Mouse (Mus musculus): ENCODE results near the gene Ss18l1. TPM values are rescaled to one million over a fixed set of nuclear protein-coding genes. Genes with fewer than 3 reads are reported as not detected.

Gene Ss18l1
- polyA plus RNA-seq, 1 experiment = 6.7 TPM

- DNase-seq = peak; percentile 99
- TF ChIP-seq CTCF (conservative IDR thresholded peaks at IDR 0.05; ENCODE audit: insufficient read depth, insufficient read length, low read depth, low read length) (no peak), POLR2A (IDR thresholded peaks at IDR 0.05; ENCODE audit: low read depth, low read length) (no peak)
- no peaks in the 10 kb centered on the region for H3K36me3 ChIP-seq (ENCODE audit: control insufficient read depth, insufficient read depth, low read length)
- H3K4me1 ChIP-seq (ENCODE audit: control insufficient read depth, insufficient read depth, low read length) = no peaks in the 10 kb centered on the region; the same call in 1 of the 2 replicates
- no peaks in the 10 kb centered on the region for H3K27me3 ChIP-seq (replicated peaks; ENCODE audit: control insufficient read depth, insufficient read depth, low read length)
- H3K4me3 ChIP-seq (ENCODE audit: insufficient read depth, low read depth, low read length) = peak within 1 kb of the TSS; percentile 96
- peak within 1 kb of the TSS; percentile 83 for H3K27ac ChIP-seq (ENCODE audit: insufficient read depth, low read depth, low read length)
- under 1% methylated on average over 79 of the region's 80 CpGs for WGBS
Observed at GRCm38 (mm10) chr2:180024401-180025098, 17.8 kb upstream of the Ss18l1 start, which contains the start of gene Lsm14b. TSS of gene Lsm14b (plus strand) at chr2:180024987.

DNA sequence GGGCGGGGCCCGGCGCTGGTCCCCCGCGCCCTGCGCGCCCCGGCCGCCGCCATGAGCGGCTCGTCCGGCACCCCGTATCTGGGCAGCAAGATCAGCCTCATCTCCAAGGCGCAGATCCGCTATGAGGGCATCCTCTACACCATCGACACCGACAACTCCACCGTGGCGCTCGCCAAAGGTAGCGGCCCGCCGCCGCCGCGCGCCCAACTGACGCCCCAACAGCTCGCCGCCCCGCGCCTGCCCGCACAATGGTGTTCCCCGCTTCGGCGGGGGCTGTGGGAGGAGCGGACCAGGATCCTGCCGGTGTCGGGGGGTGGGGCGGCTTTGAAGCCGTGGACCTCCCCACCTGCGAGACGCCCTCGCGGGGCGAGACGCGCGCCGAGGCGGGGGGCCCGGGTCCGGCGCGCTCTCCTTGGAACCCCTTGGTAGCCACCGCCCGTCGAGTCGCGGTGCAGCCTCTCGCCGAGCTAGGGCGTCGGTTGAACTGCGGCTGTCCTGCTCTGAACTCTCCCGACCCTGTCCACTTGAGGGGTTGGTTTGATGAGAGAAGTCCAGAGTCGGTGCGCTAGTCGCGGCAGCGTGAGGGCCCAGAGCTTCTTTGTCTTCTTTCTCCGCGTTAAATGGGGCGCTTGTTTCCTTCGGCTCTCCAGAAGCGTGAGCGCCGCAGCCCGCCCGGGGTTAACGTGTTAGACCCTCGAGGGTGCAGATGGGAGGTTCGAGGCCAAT lies 17.0 kb upstream of the Ss18l1 start:
- TF ChIP-seq POLR2A (IDR thresholded peaks at IDR 0.05; ENCODE audit: low read depth, low read length) = no peak
- TF ChIP-seq CTCF (conservative IDR thresholded peaks at IDR 0.05; ENCODE audit: insufficient read depth, insufficient read length, low read depth, low read length) = no peak
- Histone ChIP-seq H3K4me1 (ENCODE audit: control insufficient read depth, insufficient read depth, low read length) (no peaks in the 10 kb centered on the region; the same call in 1 of the 2 replicates), H3K27me3 (replicated peaks; ENCODE audit: control insufficient read depth, insufficient read depth, low read length) (no peaks in the 10 kb centered on the region), H3K36me3 (ENCODE audit: control insufficient read depth, insufficient read depth, low read length) (no peaks in the 10 kb centered on the region), H3K4me3 (ENCODE audit: insufficient read depth, low read depth, low read length) (peak overlapping the region; percentile 96), H3K27ac (ENCODE audit: insufficient read depth, low read depth, low read length) (peak overlapping the region; percentile 83)
- 1% methylated on average over 82 of the region's 84 CpGs for WGBS
- peak; percentile 46 for DNase-seq

GRCm38 (mm10) chr2:180025861-180026200 lies 16.5 kb upstream of the Ss18l1 start:
- H3K4me3 ChIP-seq (ENCODE audit: insufficient read depth, low read depth, low read length) = peak overlapping the region; percentile 96
- DNase-seq = no peak
- H3K27ac ChIP-seq (ENCODE audit: insufficient read depth, low read depth, low read length) = no peak overlapping the region
- 38% methylated on average over 6 of the region's 6 CpGs for WGBS
- no peak for TF ChIP-seq POLR2A (IDR thresholded peaks at IDR 0.05; ENCODE audit: low read depth, low read length)
- no peak for TF ChIP-seq CTCF (conservative IDR thresholded peaks at IDR 0.05; ENCODE audit: insufficient read depth, insufficient read length, low read depth, low read length)
- no peaks in the 10 kb centered on the region; the same call in 1 of the 2 replicates for H3K4me1 ChIP-seq (ENCODE audit: control insufficient read depth, insufficient read depth, low read length)
- no peaks in the 10 kb centered on the region for H3K36me3 ChIP-seq (ENCODE audit: control insufficient read depth, insufficient read depth, low read length)
- H3K27me3 ChIP-seq (replicated peaks; ENCODE audit: control insufficient read depth, insufficient read depth, low read length) = no peaks in the 10 kb centered on the region

GRCm38 (mm10) chr2:180027768-180028167 lies 14.5 kb upstream of the Ss18l1 start:
- no peak for DNase-seq
- Histone ChIP-seq H3K4me1 (ENCODE audit: control insufficient read depth, insufficient read depth, low read length) (peaks cover 5% of the 10 kb centered on the region; the same call in 1 of the 2 replicates), H3K36me3 (ENCODE audit: control insufficient read depth, insufficient read depth, low read length) (no peaks in the 10 kb centered on the region), H3K4me3 (ENCODE audit: insufficient read depth, low read depth, low read length) (no peak overlapping the region), H3K27ac (ENCODE audit: insufficient read depth, low read depth, low read length) (no peak overlapping the region), H3K27me3 (replicated peaks; ENCODE audit: control insufficient read depth, insufficient read depth, low read length) (no peaks in the 10 kb centered on the region)
- TF ChIP-seq CTCF (conservative IDR thresholded peaks at IDR 0.05; ENCODE audit: insufficient read depth, insufficient read length, low read depth, low read length) (no peak), POLR2A (IDR thresholded peaks at IDR 0.05; ENCODE audit: low read depth, low read length) (no peak)
- WGBS = 67% methylated on average over 9 of the region's 9 CpGs

- Histone ChIP-seq H3K27me3 (replicated peaks; ENCODE audit: control insufficient read depth, insufficient read depth, low read length) (no peaks in the 10 kb centered on the region), H3K4me1 (ENCODE audit: control insufficient read depth, insufficient read depth, low read length) (peaks cover 5% of the 10 kb centered on the region; the same call in 1 of the 2 replicates), H3K36me3 (ENCODE audit: control insufficient read depth, insufficient read depth, low read length) (peaks cover 3% of the 10 kb centered on the region), H3K4me3 (ENCODE audit: insufficient read depth, low read depth, low read length) (no peak overlapping the region), H3K27ac (ENCODE audit: insufficient read depth, low read depth, low read length) (peak overlapping the region; percentile 85)
- DNase-seq = peak; percentile 63
- WGBS = 41% methylated on average over 6 of the region's 6 CpGs
- TF ChIP-seq CTCF (conservative IDR thresholded peaks at IDR 0.05; ENCODE audit: insufficient read depth, insufficient read length, low read depth, low read length) (no peak), POLR2A (IDR thresholded peaks at IDR 0.05; ENCODE audit: low read depth, low read length) (no peak)
Observed at GRCm38 (mm10) chr2:180031270-180031669, 11.0 kb upstream of the Ss18l1 start.

DNA sequence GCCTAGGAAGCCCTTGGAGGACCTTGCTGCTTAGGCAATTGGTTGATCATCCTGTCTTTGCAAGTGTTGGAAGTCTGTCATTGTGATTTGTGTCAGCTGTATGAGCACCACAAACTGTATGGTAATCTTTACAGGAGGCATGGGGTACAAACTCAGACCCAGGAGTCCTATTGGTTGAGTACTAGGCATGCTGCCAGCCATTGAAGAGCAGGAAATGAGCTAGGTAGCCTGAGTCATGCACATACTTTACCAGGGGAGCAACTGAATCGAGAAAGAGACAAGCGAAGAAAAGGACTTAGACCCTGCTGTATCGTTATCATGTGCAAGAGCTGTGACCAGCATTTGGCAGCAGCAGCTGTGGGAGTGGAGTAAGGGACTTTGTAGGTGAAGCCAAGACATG lies 9.4 kb upstream of the Ss18l1 start:
- no peak for DNase-seq
- peaks cover 7% of the 10 kb centered on the region for H3K36me3 ChIP-seq (ENCODE audit: control insufficient read depth, insufficient read depth, low read length)
- no peak overlapping the region for H3K27ac ChIP-seq (ENCODE audit: insufficient read depth, low read depth, low read length)
- peaks cover 5% of the 10 kb centered on the region; the same call in 1 of the 2 replicates for H3K4me1 ChIP-seq (ENCODE audit: control insufficient read depth, insufficient read depth, low read length)
- 31% methylated on average over 3 of the region's 3 CpGs for WGBS
- H3K27me3 ChIP-seq (replicated peaks; ENCODE audit: control insufficient read depth, insufficient read depth, low read length) = no peaks in the 10 kb centered on the region
- H3K4me3 ChIP-seq (ENCODE audit: insufficient read depth, low read depth, low read length) = no peak overlapping the region
- TF ChIP-seq CTCF (conservative IDR thresholded peaks at IDR 0.05; ENCODE audit: insufficient read depth, insufficient read length, low read depth, low read length) (no peak), POLR2A (IDR thresholded peaks at IDR 0.05; ENCODE audit: low read depth, low read length) (no peak)

- Histone ChIP-seq H3K36me3 (ENCODE audit: control insufficient read depth, insufficient read depth, low read length) (peaks cover 11% of the 10 kb centered on the region), H3K27ac (ENCODE audit: insufficient read depth, low read depth, low read length) (no peak overlapping the region), H3K4me3 (ENCODE audit: insufficient read depth, low read depth, low read length) (no peak overlapping the region), H3K4me1 (ENCODE audit: control insufficient read depth, insufficient read depth, low read length) (peaks cover 5% of the 10 kb centered on the region; the same call in 1 of the 2 replicates), H3K27me3 (replicated peaks; ENCODE audit: control insufficient read depth, insufficient read depth, low read length) (no peaks in the 10 kb centered on the region)
- TF ChIP-seq CTCF (conservative IDR thresholded peaks at IDR 0.05; ENCODE audit: insufficient read depth, insufficient read length, low read depth, low read length) (no peak), POLR2A (IDR thresholded peaks at IDR 0.05; ENCODE audit: low read depth, low read length) (no peak)
- WGBS = 69% methylated on average over 3 of the region's 3 CpGs
- DNase-seq = no peak
Observed at GRCm38 (mm10) chr2:180033956-180034355, 8.4 kb upstream of the Ss18l1 start.

All from kidney, adult 2 months (tissue).